Mouse (Mus musculus) heart, postnatal 0 days (tissue): ENCODE results near the gene Tbcd.

Experiments used
- CTCF ChIP-seq: IDR thresholded peaks from 2 replicates; pipeline ENCODE4 v1.5.1; 2016; ENCODE audit warnings: antibody characterized with exemption, control low read depth, low read depth
- EP300 ChIP-seq: IDR thresholded peaks from 2 replicates; pipeline ENCODE4 v1.6.1; 2016; ENCODE audit warnings: antibody characterized with exemption, low read depth

DNA sequence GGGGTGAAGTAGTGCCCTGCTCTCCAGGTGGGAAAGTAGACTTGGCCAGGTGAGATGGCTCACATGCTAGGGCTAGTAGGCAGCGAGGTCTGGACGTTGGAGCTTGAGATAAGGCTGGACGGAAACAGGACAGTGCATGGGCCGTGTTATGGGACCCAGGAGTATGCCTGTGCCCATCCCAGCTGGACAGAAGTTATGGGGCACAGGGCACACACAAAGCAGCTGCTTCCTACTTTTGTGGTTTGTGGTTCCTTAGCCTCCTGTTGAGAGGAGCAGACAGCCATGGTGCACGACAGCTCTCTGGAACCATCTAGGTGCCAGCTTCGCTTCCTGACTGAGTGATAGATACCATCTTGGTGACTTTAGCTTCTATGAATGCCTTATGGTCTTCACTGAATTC lies 153.9 kb downstream of the Tbcd start:
- no peak for TF ChIP-seq CTCF
- TF ChIP-seq EP300 = no peak
